Comparison of ENCODE assay signal across 15 mouse cellular contexts in the genomic region with DNA sequence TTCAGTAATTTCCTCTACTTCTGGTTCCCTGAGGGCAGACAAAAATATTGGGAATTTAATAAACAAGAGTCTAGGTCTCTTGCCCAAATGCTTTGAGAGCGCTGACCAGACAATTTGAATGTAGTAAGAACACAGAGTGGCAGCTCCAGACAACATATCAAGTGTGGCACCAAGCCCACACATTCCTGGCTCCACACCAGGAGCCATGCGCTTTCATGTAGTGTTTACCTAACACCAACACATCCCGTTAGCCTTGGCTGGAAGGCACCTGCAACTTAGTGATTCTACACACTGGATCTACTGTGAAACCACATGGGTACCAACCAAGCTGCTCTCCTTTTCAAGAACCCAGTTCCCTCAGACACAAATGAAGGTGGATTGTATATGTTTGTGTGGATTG. TPM values are rescaled to one million over a fixed set of nuclear protein-coding genes. Genes with fewer than 3 reads are reported as not detected.
DNase-seq lines count a peak whose midpoint lies in the region; ATAC-seq and TF ChIP-seq lines count a peak whose summit lies in the region.
"Had no signal": no experiment of that assay in that cellular context is flagged by ENCODE, and none has a peak within 500 bp of the region (broad histone marks: within the 10 kb centered on the region; RNA-seq: fewer than 3 reads in every experiment).

No protein-coding gene starts in this region.

- no peaks in the 10 kb centered on the region for H3K36me3 ChIP-seq in heart, embryonic 12.5 days
- no peaks in the 10 kb centered on the region for H3K36me3 ChIP-seq in liver, adult 2 months (ENCODE audit: control insufficient read depth, insufficient read depth, low read length)
- H3K36me3 ChIP-seq in liver, embryonic 12.5 days, result no peaks in the 10 kb centered on the region
- H3K36me3 ChIP-seq in stomach, postnatal 0 days (ENCODE audit: control insufficient read depth, insufficient read depth, low read length), result no peaks in the 10 kb centered on the region
- H3K36me3 ChIP-seq: forebrain, embryonic 15.5 days; liver, embryonic 13.5 days had no signal

- TF ChIP-seq POLR2A in liver, adult 2 months (IDR thresholded peaks at IDR 0.05; ENCODE audit: extremely low read depth, insufficient read depth, low read length), result no peak

- H3K79me2 ChIP-seq in liver, adult 2 months (ENCODE audit: control insufficient read depth, insufficient read depth, low read length), result no peaks in the 10 kb centered on the region

- no peak overlapping the region for H3K27ac ChIP-seq in heart, embryonic 12.5 days (ENCODE audit: poor library complexity, severe bottlenecking)
- no peak overlapping the region for H3K27ac ChIP-seq in liver, adult 2 months (replicated peaks; ENCODE audit: insufficient read depth, low read depth, low read length)
- H3K27ac ChIP-seq in liver, embryonic 12.5 days, result no peak overlapping the region
- H3K27ac ChIP-seq in stomach, postnatal 0 days (replicated peaks), result no peak overlapping the region
- H3K27ac ChIP-seq: forebrain, embryonic 15.5 days; gastrocnemius, adult 2 months; liver, embryonic 13.5 days had no signal

- TF ChIP-seq CTCF in liver, adult 2 months (IDR thresholded peaks at IDR 0.05; ENCODE audit: low read depth, low read length), result no peak
- no peak for TF ChIP-seq CTCF in stomach, postnatal 0 days (IDR thresholded peaks at IDR 0.05; ENCODE audit: low read depth)

- intact Hi-C loops in heart, postnatal 14 days (cut with DNase I), result no loop called here

- H3K4me1 ChIP-seq in heart, embryonic 12.5 days (replicated peaks), result no peaks in the 10 kb centered on the region
- H3K4me1 ChIP-seq in liver, adult 2 months (ENCODE audit: control insufficient read depth, insufficient read depth, low read length), result no peaks in the 10 kb centered on the region
- no peaks in the 10 kb centered on the region for H3K4me1 ChIP-seq in liver, embryonic 12.5 days
- H3K4me1 ChIP-seq in stomach, postnatal 0 days (replicated peaks; ENCODE audit: control insufficient read depth, insufficient read depth), result no peaks in the 10 kb centered on the region
- H3K4me1 ChIP-seq: forebrain, embryonic 15.5 days; liver, embryonic 13.5 days had no signal

- no peaks in the 10 kb centered on the region for H3K27me3 ChIP-seq in heart, embryonic 12.5 days (replicated peaks)
- H3K27me3 ChIP-seq in liver, adult 2 months (ENCODE audit: control insufficient read depth, insufficient read depth, low read length), result no peaks in the 10 kb centered on the region
- H3K27me3 ChIP-seq in liver, embryonic 12.5 days (replicated peaks), result no peaks in the 10 kb centered on the region
- H3K27me3 ChIP-seq in stomach, postnatal 0 days (ENCODE audit: control insufficient read depth, insufficient read depth, low read length), result no peaks in the 10 kb centered on the region
- H3K27me3 ChIP-seq: forebrain, embryonic 15.5 days; liver, embryonic 13.5 days had no signal

- H3K4me3 ChIP-seq in heart, embryonic 12.5 days, result no peak overlapping the region
- H3K4me3 ChIP-seq in liver, adult 2 months (ENCODE audit: insufficient read depth, low read depth, low read length), result no peak overlapping the region
- H3K4me3 ChIP-seq in liver, embryonic 12.5 days, result no peak overlapping the region
- no peak overlapping the region for H3K4me3 ChIP-seq in stomach, postnatal 0 days (ENCODE audit: low read depth, low read length)
- H3K4me3 ChIP-seq: forebrain, embryonic 15.5 days; gastrocnemius, adult 2 months; liver, embryonic 13.5 days had no signal

- H3K9me3 ChIP-seq in heart, embryonic 12.5 days (replicated peaks), result no peaks in the 10 kb centered on the region
- no peaks in the 10 kb centered on the region for H3K9me3 ChIP-seq in liver, embryonic 12.5 days (replicated peaks)
- H3K9me3 ChIP-seq in stomach, postnatal 0 days (ENCODE audit: control insufficient read depth, low read length), result no peaks in the 10 kb centered on the region
- H3K9me3 ChIP-seq: forebrain, embryonic 15.5 days; liver, embryonic 13.5 days had no signal

- WGBS in heart, embryonic 12.5 days, result 67% methylated on average over 3 of the region's 3 CpGs
- WGBS in liver, adult 2 months, result 17% methylated on average over 3 of the region's 3 CpGs
- 76% methylated on average over 3 of the region's 3 CpGs for WGBS in liver, embryonic 12.5 days (ENCODE audit: insufficient replicate concordance)
- WGBS in stomach, postnatal 0 days, result 56% methylated on average over 3 of the region's 3 CpGs

- H3K9ac ChIP-seq in heart, embryonic 12.5 days, result no peak overlapping the region
- H3K9ac ChIP-seq in liver, adult 2 months (ENCODE audit: low read depth, low read length), result no peak overlapping the region
- no peak overlapping the region for H3K9ac ChIP-seq in liver, embryonic 12.5 days
- H3K9ac ChIP-seq in stomach, postnatal 0 days (ENCODE audit: low read length), result no peak overlapping the region
- H3K9ac ChIP-seq: forebrain, embryonic 15.5 days; liver, embryonic 13.5 days had no signal

- TF ChIP-seq EP300 in stomach, postnatal 0 days (optimal IDR thresholded peaks at IDR 0.05), result no peak

- DNase-seq in heart, adult 18-20 months, result peak; percentile 42 to 65
- DNase-seq in liver, adult 2 months (ENCODE audit: extremely low read depth, low read depth, low spot score), result peak; percentile 60
- DNase-seq in heart, postnatal 14 days, result peak; percentile 46 to 69
- peak; percentile 37 for DNase-seq in stomach, postnatal 0 days (ENCODE audit: low spot score)
- no peak for DNase-seq in testis, postnatal 10 days (ENCODE audit: low spot score)
- DNase-seq: adrenal gland, adult 8-10 months; cerebellum, adult 9-11 months; gastrocnemius, adult 2 months; layer of hippocampus, postnatal 36 days; liver, embryonic 13.5 days; midbrain, embryonic 14.5 days; thymus, postnatal 4 days had no signal

- ATAC-seq in heart, embryonic 12.5 days (ENCODE audit: insufficient number of reproducible peaks, low FRiP score), result no peak
- ATAC-seq in liver, embryonic 12.5 days, result no peak
- ATAC-seq in stomach, postnatal 0 days (ENCODE audit: low FRiP score, low TSS enrichment), result no peak
- ATAC-seq: forebrain, embryonic 15.5 days had no signal

- no peak overlapping the region for H3K4me2 ChIP-seq in heart, embryonic 12.5 days
- H3K4me2 ChIP-seq in liver, embryonic 12.5 days, result no peak overlapping the region
- no peak overlapping the region for H3K4me2 ChIP-seq in stomach, postnatal 0 days (replicated peaks; ENCODE audit: low read depth)
- H3K4me2 ChIP-seq: forebrain, embryonic 15.5 days; liver, embryonic 13.5 days had no signal

RNA-seq across cellular contexts. Expression of a gene that starts 45.5 kb away (rescaled TPM):
- 10 to 100 TPM; 11.7 to 14.3 TPM for total RNA-seq in heart, adult 18-20 months (2021)
- polyA plus RNA-seq in heart, embryonic 12.5 days (2016; fragmentation: Nextera tagmentation; extraction: Ambion mirVana), result 10.7 and 11.0 TPM in 2 replicates
- 8.5 and 8.7 TPM in 2 replicates for total RNA-seq in liver, adult 2 months (2014; rRNA removed)
- 8.4 and 8.6 TPM in 2 replicates for polyA plus RNA-seq in liver, adult 2 months (2012; rRNA removed)
- 10.0 and 11.1 TPM in 2 replicates for polyA plus RNA-seq in liver, embryonic 12.5 days (2016; fragmentation: Nextera tagmentation; extraction: Ambion mirVana)
- total RNA-seq in heart, postnatal 14 days (2021), result 10 to 100 TPM; 13.9 to 14.3 TPM
- polyA plus RNA-seq in stomach, postnatal 0 days (2015; fragmentation: Nextera tagmentation; extraction: Ambion mirVana), result 5.7 and 5.8 TPM in 2 replicates
